Mouse (Mus musculus) kidney, adult 10 weeks (tissue): ENCODE measurements around the gene Tnfrsf22. TPM values are rescaled to one million over a fixed set of nuclear protein-coding genes. Genes with fewer than 3 reads are reported as not detected.

ENCODE experiments used
- polyA plus RNA-seq: library from polyadenylated mRNA; stranded (reverse); fragments of 350-450 nt; fragmentation: Illumina TruSeq; extraction: RNeasy Lipid Tissue Mini Kit (QIAGEN cat#74804); gene quantifications from one replicate; pipeline ENCODE4 v1.2.3, GENCODE M21; 2014; ENCODE audit warnings: low read depth, low replicate concordance

Tnfrsf22 gene
- 4.8 TPM for polyA plus RNA-seq

DNA sequence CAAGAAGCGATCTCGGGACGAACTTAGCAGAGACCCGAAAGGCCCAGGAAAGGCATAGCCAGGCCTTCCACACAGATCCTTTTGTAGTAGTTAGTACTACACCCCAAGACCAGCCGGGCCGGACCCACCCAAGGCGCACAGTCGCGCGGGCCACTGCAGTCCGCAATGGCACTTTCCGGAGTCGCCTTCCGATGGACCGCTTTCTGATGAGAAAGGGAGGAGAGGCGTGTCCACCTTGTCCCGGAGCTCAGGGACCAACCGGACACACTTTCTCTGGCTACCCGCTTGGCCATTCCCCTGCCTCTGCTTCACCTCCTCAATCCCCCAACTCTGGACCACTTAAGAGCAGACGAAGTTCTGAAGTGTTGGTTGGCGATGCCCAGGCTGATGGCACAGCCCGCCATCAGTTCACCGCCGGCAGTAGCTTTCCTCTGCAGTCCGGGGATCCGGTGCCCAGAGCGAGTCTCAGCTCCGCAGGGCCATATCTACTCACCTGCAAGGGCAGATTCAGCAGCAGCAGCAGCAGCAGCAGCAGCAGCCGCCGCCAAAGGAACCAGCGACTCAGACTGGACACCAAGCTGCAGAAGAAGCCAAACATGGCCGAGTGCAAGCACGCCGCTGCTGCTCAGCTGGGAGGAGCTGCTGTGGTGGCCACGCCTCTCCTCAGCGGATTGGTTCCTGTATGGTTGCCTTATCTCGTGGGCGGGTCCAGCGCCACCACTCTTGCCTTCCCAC, at the start of gene Tnfrsf22:
TSS of gene Tnfrsf22 (minus strand) at position 628 of the 735 bp plus-strand sequence.

DNA sequence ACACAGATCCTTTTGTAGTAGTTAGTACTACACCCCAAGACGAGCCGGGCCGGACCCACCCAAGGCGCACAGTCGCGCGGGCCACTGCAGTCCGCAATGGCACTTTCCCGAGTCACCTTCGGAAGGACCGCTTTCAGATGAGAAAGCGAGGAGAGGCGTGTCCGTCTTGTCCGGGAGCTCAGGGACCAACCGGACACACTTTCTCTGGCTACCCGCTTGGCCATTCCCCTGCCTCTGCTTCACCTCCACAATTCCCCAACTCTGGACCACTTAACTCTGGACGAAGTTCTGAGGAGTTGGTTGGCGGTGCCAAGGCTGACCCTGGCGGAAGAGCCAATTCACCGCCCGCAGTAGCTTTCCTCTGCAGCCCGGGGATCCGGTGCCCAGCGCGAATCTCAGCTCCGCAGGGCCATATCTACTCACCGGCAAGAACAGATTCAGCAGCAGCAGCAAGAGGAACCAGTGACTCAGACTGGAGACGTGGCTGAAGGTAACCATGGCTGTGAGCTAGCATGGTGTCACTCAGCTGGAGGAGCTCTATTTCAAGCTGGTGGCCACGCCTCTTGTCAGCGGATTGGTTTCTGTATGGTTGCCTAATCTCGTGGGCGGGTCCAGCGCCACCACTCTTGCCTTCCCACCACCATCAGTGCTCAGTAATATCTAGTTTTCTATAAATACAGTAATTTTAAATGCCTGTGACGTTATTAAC, 36.1 kb upstream of the Tnfrsf22 start, which contains the start of gene Tnfrsf23:
TSS of gene Tnfrsf23 (minus strand) at position 514 of the 709 bp plus-strand sequence.

DNA sequence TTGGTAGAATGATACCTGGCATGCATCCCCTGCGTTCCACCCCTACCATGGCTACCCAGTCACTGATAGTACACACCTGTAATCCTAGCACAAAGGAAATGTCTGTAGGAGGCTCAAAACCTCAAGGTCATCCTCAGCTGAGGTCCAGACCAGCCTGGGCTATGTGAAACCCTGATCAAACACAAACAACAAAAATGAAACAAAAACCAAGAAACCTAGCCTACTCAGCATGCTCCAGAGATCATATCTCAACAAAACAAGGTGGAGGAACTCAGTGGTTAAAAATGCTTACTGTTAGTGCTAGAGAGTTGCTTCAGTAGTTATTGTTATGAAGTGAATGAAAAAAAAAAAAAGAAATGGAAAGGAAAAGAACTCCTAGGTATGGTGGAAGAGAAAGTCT, 20.9 kb downstream of the Tnfrsf22 start, which contains the start of gene Tnfrsf26:
TSS of gene Tnfrsf26 (minus strand) at position 183 of the 400 bp plus-strand sequence.

DNA sequence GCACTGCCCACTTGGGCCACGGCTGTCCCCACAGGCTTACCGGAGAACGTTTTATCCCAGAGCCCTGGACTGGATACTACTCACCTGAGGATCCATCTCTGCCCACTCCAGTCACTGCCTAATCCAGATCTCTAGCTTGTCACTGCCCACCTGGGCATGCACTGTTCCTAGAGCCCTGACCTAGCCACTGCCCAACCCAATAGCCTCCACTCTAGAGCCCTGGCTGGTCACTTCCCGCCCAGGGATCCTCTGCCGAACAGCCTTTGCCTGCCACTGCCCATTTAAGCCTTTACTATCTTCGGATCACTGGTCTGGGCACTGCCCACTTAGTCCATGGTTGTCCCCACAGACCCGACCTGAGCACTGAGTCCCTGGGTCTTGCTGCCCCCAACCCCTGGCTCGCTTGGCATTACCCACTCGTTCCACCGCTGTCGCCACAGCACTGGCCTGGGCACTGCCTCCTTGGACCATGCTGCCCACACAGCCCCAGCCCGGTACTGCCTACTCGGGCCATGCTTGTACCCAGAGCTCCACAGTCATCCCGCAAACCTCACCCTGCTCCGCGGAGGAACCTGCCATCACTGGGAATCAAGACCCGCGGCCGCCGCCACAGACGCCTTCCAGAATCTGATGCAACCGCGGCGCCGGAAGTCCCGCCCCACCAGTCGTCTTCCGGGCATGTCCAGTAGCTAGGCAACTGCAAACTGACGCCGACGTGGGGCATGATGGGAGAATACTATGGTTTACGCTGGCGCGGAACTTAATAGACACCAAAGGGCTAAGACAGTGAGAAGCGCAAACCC, 49.8 kb downstream of the Tnfrsf22 start, which contains the start of gene Cars:
TSS of gene Cars (minus strand) at position 663 of the 803 bp plus-strand sequence.

Other genes starting within 250 kb of the Tnfrsf22 start
- 34.6 TPM for gene Cdkn1c, start 188.6 kb downstream of the Tnfrsf22 start, polyA plus RNA-seq
- 5.3 TPM for gene Slc22a18, start 175.9 kb downstream of the Tnfrsf22 start, polyA plus RNA-seq
- gene Phlda2, start 146.5 kb downstream of the Tnfrsf22 start, polyA plus RNA-seq, result not detected
- gene Nap1l4, start 100.6 kb downstream of the Tnfrsf22 start, polyA plus RNA-seq, result 77.7 TPM
- 9.5 TPM for gene Cars, start 49.6 kb downstream of the Tnfrsf22 start, polyA plus RNA-seq
- 2.2 TPM for gene Tnfrsf26, start 20.9 kb downstream of the Tnfrsf22 start, polyA plus RNA-seq
- 4.2 TPM for gene Tnfrsf23, start 36.2 kb upstream of the Tnfrsf22 start, polyA plus RNA-seq
- 2.7 TPM for gene Osbpl5, start 107.3 kb upstream of the Tnfrsf22 start, polyA plus RNA-seq
- not detected for gene Mrgprg, start 117.3 kb upstream of the Tnfrsf22 start, polyA plus RNA-seq
- 0.44 TPM for gene Mrgpre, start 134.8 kb upstream of the Tnfrsf22 start, polyA plus RNA-seq
- gene Nadsyn1, start 173.2 kb upstream of the Tnfrsf22 start, polyA plus RNA-seq, result 19.6 TPM
- 5.9 TPM for gene Dhcr7, start 173.5 kb upstream of the Tnfrsf22 start, polyA plus RNA-seq
- gene Gm498, start 217.2 kb upstream of the Tnfrsf22 start, polyA plus RNA-seq, result not detected